Mouse (Mus musculus) heart, embryonic 12.5 days (tissue): ENCODE measurements around the gene Tfpt. TPM values are rescaled to one million over a fixed set of nuclear protein-coding genes. Genes with fewer than 3 reads are reported as not detected.

Experiments
- ATAC-seq: fragments of 200-750 bp; cut with Nextera tagmentation; 2 replicates; pipeline ENCODE4 v1.8.0; 2017; ENCODE audit warnings: moderate TSS enrichment, moderate library complexity; ENCODE audit not compliant: insufficient number of reproducible peaks, low FRiP score
- H3K27ac ChIP-seq: fragments of 300-500 bp; sonication (generic); 2 replicates; pipeline ENCODE4 v1.5.1; 2016; ENCODE audit warnings: mild to moderate bottlenecking, moderate library complexity; ENCODE audit not compliant: poor library complexity, severe bottlenecking
- H3K27me3 ChIP-seq: fragments of 300-500 bp; sonication (generic); replicated peaks from 2 replicates; pipeline ENCODE4 v1.6.1; 2016; ENCODE audit warnings: mild to moderate bottlenecking, moderate library complexity
- H3K36me3 ChIP-seq: fragments of 300-500 bp; sonication (generic); 2 replicates; pipeline ENCODE4 v1.6.1; 2016; ENCODE audit warnings: mild to moderate bottlenecking, moderate library complexity
- H3K4me1 ChIP-seq: fragments of 300-500 bp; sonication (generic); replicated peaks from 2 replicates; pipeline ENCODE4 v1.6.1; 2016; ENCODE audit warnings: mild to moderate bottlenecking
- H3K4me2 ChIP-seq: fragments of 300-500 bp; sonication (generic); 2 replicates; pipeline ENCODE4 v1.6.1; 2016; ENCODE audit warnings: mild to moderate bottlenecking, moderate library complexity
- H3K4me3 ChIP-seq: fragments of 300-500 bp; sonication (generic); 2 replicates; pipeline ENCODE4 v1.5.1; 2016; ENCODE audit warnings: mild to moderate bottlenecking
- H3K9ac ChIP-seq: fragments of 300-500 bp; sonication (generic); 2 replicates; pipeline ENCODE4 v1.6.1; 2016; ENCODE audit warnings: mild to moderate bottlenecking, moderate library complexity
- H3K9me3 ChIP-seq: fragments of 300-500 bp; sonication (generic); replicated peaks from 2 replicates; pipeline ENCODE4 v1.6.1; 2016; ENCODE audit warnings: mild to moderate bottlenecking, moderate library complexity
- WGBS: fragments of 180-500 bp; shearing (Covaris S2); methylation state at CpG from one replicate; pipeline ENCODE4 v1.1.7; 2016; 5-methylcytosine and 5-hydroxymethylcytosine counted together
- polyA plus RNA-seq: library from polyadenylated mRNA; unstranded; fragments of >200 nt; fragmentation: Nextera tagmentation; extraction: Ambion mirVana; gene quantifications from 2 replicates; pipeline ENCODE4 v1.2.1, GENCODE M21; 2016

Gene Tfpt
- polyA plus RNA-seq, 1 experiment from 2014 or later = 18.6 TPM

- Histone ChIP-seq H3K9ac (peak overlapping the region; percentile 99), H3K36me3 (peaks cover 25% of the 10 kb centered on the region), H3K4me2 (peak overlapping the region; percentile 92), H3K27me3 (no peaks in the 10 kb centered on the region), H3K27ac (no peak overlapping the region), H3K4me1 (peaks cover 45% of the 10 kb centered on the region), H3K4me3 (peak overlapping the region; percentile 95), H3K9me3 (no peaks in the 10 kb centered on the region)
- 67% methylated on average over 4 of the region's 4 CpGs for WGBS
- no peak for ATAC-seq
Observed at GRCm38 (mm10) chr7:3646641-3647040, 16.9 kb upstream of the Tfpt start.

GRCm38 (mm10) chr7:3646188-3646587 is 16.5 kb upstream of the Tfpt start:
- peak overlapping the region; percentile 92 for H3K4me2 ChIP-seq
- H3K27ac ChIP-seq = no peak overlapping the region
- H3K4me3 ChIP-seq = peak overlapping the region; percentile 95
- peaks cover 25% of the 10 kb centered on the region for H3K36me3 ChIP-seq
- no peaks in the 10 kb centered on the region for H3K27me3 ChIP-seq
- no peak for ATAC-seq
- 19% methylated on average over 9 of the region's 9 CpGs for WGBS
- H3K4me1 ChIP-seq = peaks cover 45% of the 10 kb centered on the region
- H3K9me3 ChIP-seq = no peaks in the 10 kb centered on the region
- peak overlapping the region; percentile 99 for H3K9ac ChIP-seq

- H3K9ac ChIP-seq = peak overlapping the region; percentile 99
- peak overlapping the region; percentile 96 for H3K27ac ChIP-seq
- H3K9me3 ChIP-seq = no peaks in the 10 kb centered on the region
- H3K4me1 ChIP-seq = peaks cover 45% of the 10 kb centered on the region
- peak overlapping the region; percentile 92 for H3K4me2 ChIP-seq
- under 1% methylated on average over 52 of the region's 58 CpGs for WGBS
- peak overlapping the region; percentile 95 for H3K4me3 ChIP-seq
- peak; percentile 10 for ATAC-seq
- no peaks in the 10 kb centered on the region for H3K27me3 ChIP-seq
- peaks cover 25% of the 10 kb centered on the region for H3K36me3 ChIP-seq
Observed at GRCm38 (mm10) chr7:3645488-3646025, 15.8 kb upstream of the Tfpt start.

GRCm38 (mm10) chr7:3644672-3645487 is 15.2 kb upstream of the Tfpt start, which contains the start of gene Cnot3:
TSS of gene Cnot3 (plus strand) at chr7:3645268.
- Histone ChIP-seq H3K9ac (peak within 1 kb of the TSS; percentile 99), H3K4me3 (peak within 1 kb of the TSS; percentile 95), H3K4me1 (peaks cover 41% of the 10 kb centered on the region), H3K36me3 (peaks cover 25% of the 10 kb centered on the region), H3K4me2 (peak within 1 kb of the TSS; percentile 92), H3K27me3 (no peaks in the 10 kb centered on the region), H3K9me3 (no peaks in the 10 kb centered on the region), H3K27ac (peak within 1 kb of the TSS; percentile 96)
- peak; percentile 98 for ATAC-seq
- WGBS = under 1% methylated on average over 50 of the region's 58 CpGs

GRCm38 (mm10) chr7:3644348-3644671 is 14.6 kb upstream of the Tfpt start:
- H3K4me1 ChIP-seq = peaks cover 36% of the 10 kb centered on the region
- no peak overlapping the region for H3K9ac ChIP-seq
- H3K36me3 ChIP-seq = peaks cover 31% of the 10 kb centered on the region
- 1% methylated on average over 11 of the region's 11 CpGs for WGBS
- peak overlapping the region; percentile 95 for H3K4me3 ChIP-seq
- no peaks in the 10 kb centered on the region for H3K9me3 ChIP-seq
- peak overlapping the region; percentile 61 for H3K4me2 ChIP-seq
- H3K27me3 ChIP-seq = no peaks in the 10 kb centered on the region
- ATAC-seq = no peak
- peak overlapping the region; percentile 42; the same call in 1 of the 2 replicates for H3K27ac ChIP-seq

GRCm38 (mm10) chr7:3643843-3644242 is 14.1 kb upstream of the Tfpt start:
- WGBS = 22% methylated on average over 9 of the region's 9 CpGs
- Histone ChIP-seq H3K27ac (no peak overlapping the region), H3K36me3 (peaks cover 34% of the 10 kb centered on the region), H3K9ac (no peak overlapping the region), H3K9me3 (no peaks in the 10 kb centered on the region), H3K4me2 (peak overlapping the region; percentile 61), H3K4me3 (peak overlapping the region; percentile 95), H3K27me3 (no peaks in the 10 kb centered on the region), H3K4me1 (peaks cover 32% of the 10 kb centered on the region)
- ATAC-seq = no peak

GRCm38 (mm10) chr7:3643412-3643811 is 13.7 kb upstream of the Tfpt start:
- Histone ChIP-seq H3K4me1 (peaks cover 28% of the 10 kb centered on the region), H3K9ac (no peak overlapping the region), H3K9me3 (no peaks in the 10 kb centered on the region), H3K36me3 (peaks cover 38% of the 10 kb centered on the region), H3K27ac (no peak overlapping the region), H3K27me3 (no peaks in the 10 kb centered on the region), H3K4me2 (no peak overlapping the region), H3K4me3 (no peak overlapping the region)
- WGBS = 64% methylated on average over 5 of the region's 5 CpGs
- no peak for ATAC-seq

GRCm38 (mm10) chr7:3630478-3630815 is 718 bp upstream of the Tfpt start:
- Histone ChIP-seq H3K9ac (peak overlapping the region; percentile 80), H3K9me3 (no peaks in the 10 kb centered on the region), H3K27ac (no peak overlapping the region), H3K27me3 (no peaks in the 10 kb centered on the region), H3K4me2 (peak overlapping the region; percentile 79), H3K4me1 (peaks cover 15% of the 10 kb centered on the region), H3K36me3 (peaks cover 39% of the 10 kb centered on the region), H3K4me3 (peak overlapping the region; percentile 59)
- 59% methylated on average over 3 of the region's 3 CpGs for WGBS
- ATAC-seq = no peak

- H3K27me3 ChIP-seq = no peaks in the 10 kb centered on the region
- ATAC-seq = no peak
- WGBS = 30% methylated on average over 4 of the region's 4 CpGs
- H3K27ac ChIP-seq = no peak overlapping the region
- H3K9me3 ChIP-seq = no peaks in the 10 kb centered on the region
- peak overlapping the region; percentile 79 for H3K4me2 ChIP-seq
- peak overlapping the region; percentile 59 for H3K4me3 ChIP-seq
- peaks cover 15% of the 10 kb centered on the region for H3K4me1 ChIP-seq
- peaks cover 39% of the 10 kb centered on the region for H3K36me3 ChIP-seq
- H3K9ac ChIP-seq = peak overlapping the region; percentile 80
Observed at GRCm38 (mm10) chr7:3629030-3629429, 699 bp downstream of the Tfpt start.

GRCm38 (mm10) chr7:3617242-3617995 is 12.3 kb downstream of the Tfpt start, which contains the start of gene Ndufa3:
TSS of gene Ndufa3 (plus strand) at chr7:3617373.
- Histone ChIP-seq H3K4me3 (peak within 1 kb of the TSS; percentile 70), H3K9ac (peak within 1 kb of the TSS; percentile 88), H3K27me3 (no peaks in the 10 kb centered on the region; the same call in 1 of the 2 replicates), H3K4me1 (peaks cover 7% of the 10 kb centered on the region), H3K4me2 (peak within 1 kb of the TSS; percentile 90), H3K9me3 (no peaks in the 10 kb centered on the region), H3K27ac (peak within 1 kb of the TSS; percentile 73), H3K36me3 (peaks cover 31% of the 10 kb centered on the region)
- under 1% methylated on average over 32 of the region's 32 CpGs for WGBS
- ATAC-seq = peak; percentile 94
